Mouse (Mus musculus): Measurements from ENCODE around the gene Rnls. TPM values are rescaled to one million over a fixed set of nuclear protein-coding genes. Genes with fewer than 3 reads are reported as not detected.

Rnls gene
- polyA plus RNA-seq, 1 experiment from 2014 or later: 8.0 TPM

DNA sequence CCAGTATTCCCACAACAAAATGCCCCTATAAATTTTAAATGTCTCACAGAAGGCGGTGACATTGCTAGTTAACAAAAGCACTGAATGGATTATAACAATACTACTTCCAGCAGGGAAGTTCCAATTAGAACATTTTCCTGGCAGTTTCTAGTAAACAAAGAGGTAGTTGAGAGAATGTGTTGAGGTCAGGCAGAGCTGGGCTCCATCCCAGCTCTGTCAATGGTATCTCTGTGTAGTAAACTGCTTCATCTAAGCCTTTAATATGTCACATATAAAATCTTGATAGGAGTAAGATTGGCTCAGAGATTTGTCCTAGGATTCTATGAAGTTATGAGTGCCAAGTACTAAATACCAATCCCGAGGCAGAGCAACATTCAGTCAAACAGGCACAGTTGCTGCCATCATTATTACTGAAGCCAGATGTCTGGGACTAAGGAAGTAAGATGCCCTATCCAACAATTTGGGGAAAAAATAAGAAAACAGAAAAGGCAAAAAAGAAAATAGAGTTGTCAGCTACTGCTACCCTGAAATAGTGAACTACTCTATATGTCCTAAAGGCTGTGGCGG, 92.3 kb downstream of the Rnls start:
- Histone ChIP-seq H3K27me3 (no peaks in the 10 kb centered on the region), H3K4me2 (no peak overlapping the region), H3K4me3 (no peak overlapping the region), H3K9me3 (replicated peaks) (no peaks in the 10 kb centered on the region), H3K9ac (no peak overlapping the region), H3K4me1 (peaks cover 14% of the 10 kb centered on the region), H3K27ac (no peak overlapping the region; the same call in 1 of the 2 replicates), H3K36me3 (ENCODE audit: poor library complexity, severe bottlenecking) (no peaks in the 10 kb centered on the region)
- 39% methylated on average over 3 of the region's 3 CpGs for WGBS
- ATAC-seq: peak; percentile 70

DNA sequence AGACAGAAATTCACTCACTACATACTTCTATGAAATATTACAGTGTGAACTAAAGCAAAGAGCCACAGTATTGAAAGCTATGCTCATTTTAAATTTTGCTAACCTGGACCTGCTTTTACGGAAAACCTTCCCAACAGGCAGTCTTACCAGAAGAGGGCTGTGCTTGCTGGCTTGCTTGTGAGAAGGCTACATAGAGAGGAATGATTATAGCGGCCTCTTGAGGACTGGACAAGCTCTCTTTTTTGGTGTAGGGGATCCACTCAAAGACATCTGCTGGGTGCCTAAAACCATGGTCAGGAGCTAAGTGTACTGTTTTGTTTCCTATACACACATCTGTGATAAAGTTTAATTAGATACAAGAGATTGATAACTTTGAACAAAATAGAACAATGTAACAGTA, 95.8 kb downstream of the Rnls start:
- 40% methylated on average over 2 of the region's 2 CpGs for WGBS
- H3K4me3 ChIP-seq: no peak overlapping the region
- H3K9me3 ChIP-seq (replicated peaks): no peaks in the 10 kb centered on the region
- H3K27ac ChIP-seq: no peak overlapping the region
- no peak overlapping the region for H3K9ac ChIP-seq
- H3K36me3 ChIP-seq (ENCODE audit: poor library complexity, severe bottlenecking): no peaks in the 10 kb centered on the region
- no peaks in the 10 kb centered on the region for H3K27me3 ChIP-seq
- H3K4me2 ChIP-seq: no peak overlapping the region
- peaks cover 14% of the 10 kb centered on the region for H3K4me1 ChIP-seq
- no peak for ATAC-seq

DNA sequence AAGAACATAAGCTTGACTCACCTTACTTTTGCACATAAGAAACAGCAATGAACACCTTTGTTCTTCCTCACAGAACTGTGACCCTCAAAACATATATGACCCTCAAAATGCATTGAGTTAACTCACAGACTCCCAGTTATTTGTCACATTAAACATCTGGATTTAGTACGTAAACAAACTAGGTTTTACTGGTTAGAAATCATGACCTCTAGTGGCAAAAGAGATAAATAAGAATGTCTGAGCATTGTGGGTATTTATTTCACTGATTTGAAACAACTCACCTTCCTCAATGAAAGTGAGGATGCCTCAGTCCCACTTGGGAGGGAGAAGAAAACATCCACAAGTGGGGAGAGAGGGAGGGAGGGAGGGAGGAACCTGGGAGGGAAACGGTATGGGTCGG, 109.1 kb downstream of the Rnls start:
- ATAC-seq: no peak
- no peaks in the 10 kb centered on the region for H3K9me3 ChIP-seq (replicated peaks)
- no peaks in the 10 kb centered on the region for H3K4me1 ChIP-seq
- 55% methylated on average over 3 of the region's 3 CpGs for WGBS
- no peak overlapping the region for H3K9ac ChIP-seq
- no peak overlapping the region for H3K27ac ChIP-seq
- no peaks in the 10 kb centered on the region for H3K36me3 ChIP-seq (ENCODE audit: poor library complexity, severe bottlenecking)
- H3K27me3 ChIP-seq: no peaks in the 10 kb centered on the region
- H3K4me3 ChIP-seq: no peak overlapping the region
- no peak overlapping the region for H3K4me2 ChIP-seq

DNA sequence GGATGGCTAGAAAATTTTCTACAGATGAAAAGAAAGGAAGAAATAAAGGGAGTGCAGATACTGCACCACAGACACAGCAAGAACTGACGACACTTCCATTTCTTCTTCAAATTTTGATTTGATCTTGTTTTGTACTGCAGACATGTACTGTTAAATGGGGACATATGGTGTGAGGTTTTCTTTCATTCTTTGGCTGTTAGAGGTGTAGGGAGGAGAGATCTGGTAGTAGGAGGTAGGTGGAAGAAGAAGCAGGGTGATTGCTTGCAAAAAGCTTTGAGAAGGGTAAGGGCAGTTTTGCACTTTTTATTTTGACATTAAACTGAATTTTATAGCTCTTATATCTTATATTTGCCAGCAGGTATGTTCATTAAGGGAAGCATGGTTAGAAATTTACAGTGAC, 115.7 kb downstream of the Rnls start:
- Histone ChIP-seq H3K27me3 (no peaks in the 10 kb centered on the region), H3K9me3 (replicated peaks) (no peaks in the 10 kb centered on the region), H3K36me3 (ENCODE audit: poor library complexity, severe bottlenecking) (no peaks in the 10 kb centered on the region), H3K4me2 (no peak overlapping the region), H3K27ac (no peak overlapping the region), H3K4me1 (no peaks in the 10 kb centered on the region), H3K9ac (no peak overlapping the region), H3K4me3 (no peak overlapping the region)
- 78% methylated on average over 1 of the region's 1 CpGs for WGBS
- ATAC-seq: no peak

DNA sequence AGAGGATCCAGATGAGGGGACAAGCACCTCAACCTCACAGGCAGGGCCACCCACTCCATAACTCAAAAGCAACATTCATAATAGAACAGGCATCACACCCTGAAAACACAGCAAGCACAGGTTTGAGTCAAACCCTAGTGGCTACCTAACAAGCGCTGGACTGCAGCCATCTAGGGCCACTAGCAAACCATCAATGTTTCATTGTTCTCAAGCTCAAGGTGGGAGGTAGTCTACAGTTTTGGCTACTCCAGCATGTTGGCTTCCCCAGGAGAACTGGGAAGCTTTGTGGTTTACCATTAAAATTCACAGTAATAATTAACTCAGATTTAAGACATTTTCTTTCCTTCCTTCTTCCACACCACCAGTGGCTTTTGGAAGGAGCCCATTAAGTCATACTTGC, 118.4 kb downstream of the Rnls start:
- no peak overlapping the region for H3K27ac ChIP-seq
- H3K27me3 ChIP-seq: no peaks in the 10 kb centered on the region
- WGBS: 82% methylated on average over 1 of the region's 1 CpGs
- ATAC-seq: no peak
- no peaks in the 10 kb centered on the region for H3K9me3 ChIP-seq (replicated peaks)
- H3K9ac ChIP-seq: no peak overlapping the region
- H3K4me2 ChIP-seq: no peak overlapping the region
- H3K36me3 ChIP-seq (ENCODE audit: poor library complexity, severe bottlenecking): no peaks in the 10 kb centered on the region
- H3K4me3 ChIP-seq: no peak overlapping the region
- H3K4me1 ChIP-seq: no peaks in the 10 kb centered on the region

DNA sequence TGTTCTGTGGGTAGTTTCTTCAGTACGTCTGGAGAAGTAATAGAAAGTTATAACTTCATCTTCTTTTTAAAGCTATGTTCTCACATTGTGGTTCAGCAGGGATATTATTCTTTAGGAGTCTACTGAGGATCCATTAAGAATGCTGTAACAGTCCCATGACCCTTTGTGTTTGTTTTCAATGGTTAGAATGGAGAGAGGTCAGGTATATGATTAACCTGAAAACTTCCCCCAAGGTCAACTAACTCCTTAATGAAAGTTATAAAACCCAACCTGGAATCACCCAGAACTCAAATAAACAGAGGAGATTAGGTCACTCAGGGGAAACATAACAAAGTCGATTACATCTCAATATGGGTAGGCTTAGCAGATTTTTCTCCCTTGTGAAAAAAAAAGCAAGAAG, 120.5 kb downstream of the Rnls start:
- H3K27ac ChIP-seq: no peak overlapping the region
- no peak overlapping the region for H3K9ac ChIP-seq
- no peak overlapping the region for H3K4me2 ChIP-seq
- no peak overlapping the region for H3K4me3 ChIP-seq
- WGBS: 56% methylated on average over 2 of the region's 2 CpGs
- H3K4me1 ChIP-seq: no peaks in the 10 kb centered on the region
- no peaks in the 10 kb centered on the region for H3K9me3 ChIP-seq (replicated peaks)
- H3K36me3 ChIP-seq (ENCODE audit: poor library complexity, severe bottlenecking): no peaks in the 10 kb centered on the region
- no peaks in the 10 kb centered on the region for H3K27me3 ChIP-seq
- ATAC-seq: no peak

DNA sequence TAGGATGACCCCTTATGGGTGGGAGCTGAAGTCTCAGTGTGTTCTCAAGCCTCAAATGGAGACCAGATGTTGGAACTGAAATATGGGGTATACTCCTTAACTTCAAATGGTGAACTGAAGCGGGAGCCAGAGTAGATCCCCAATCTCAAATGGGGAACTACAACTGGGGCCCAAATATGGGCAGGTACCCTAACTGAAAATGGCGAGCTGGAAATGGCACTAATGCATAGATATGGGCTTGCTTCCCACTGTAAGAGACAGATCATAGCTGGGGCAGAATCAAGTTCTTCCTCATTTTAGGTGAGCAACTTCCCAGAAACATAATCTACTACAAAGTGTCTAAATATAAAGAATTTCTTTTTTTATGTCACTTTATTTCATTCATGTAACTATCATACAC, 121.9 kb downstream of the Rnls start:
- ATAC-seq: no peak
- 93% methylated on average over 2 of the region's 2 CpGs for WGBS
- no peaks in the 10 kb centered on the region for H3K36me3 ChIP-seq (ENCODE audit: poor library complexity, severe bottlenecking)
- no peak overlapping the region for H3K4me3 ChIP-seq
- no peaks in the 10 kb centered on the region for H3K27me3 ChIP-seq
- H3K4me1 ChIP-seq: no peaks in the 10 kb centered on the region
- H3K9me3 ChIP-seq (replicated peaks): no peaks in the 10 kb centered on the region
- no peak overlapping the region for H3K27ac ChIP-seq
- no peak overlapping the region for H3K4me2 ChIP-seq
- no peak overlapping the region for H3K9ac ChIP-seq

DNA sequence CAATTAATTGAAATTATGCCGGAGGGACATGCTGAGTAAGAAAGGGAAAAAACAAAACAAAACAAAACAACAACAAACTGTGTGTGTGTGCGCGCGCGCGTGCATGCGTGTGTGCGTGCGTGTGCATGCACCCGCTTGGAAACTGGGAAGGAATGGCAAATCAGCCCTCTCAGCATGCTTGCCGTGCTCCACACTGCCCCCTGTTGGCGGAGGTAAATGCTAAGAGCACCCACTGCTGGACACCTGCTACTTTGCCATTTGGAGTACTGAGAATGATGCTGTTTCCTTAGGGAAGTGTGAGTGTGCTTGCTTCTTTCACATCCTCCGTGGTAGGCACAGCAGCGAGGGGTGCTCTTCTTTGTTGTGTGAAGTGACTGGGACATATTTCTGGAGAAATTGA, 124.1 kb downstream of the Rnls start:
- Histone ChIP-seq H3K9me3 (replicated peaks) (no peaks in the 10 kb centered on the region), H3K9ac (no peak overlapping the region), H3K4me3 (no peak overlapping the region), H3K4me1 (no peaks in the 10 kb centered on the region), H3K27me3 (no peaks in the 10 kb centered on the region), H3K36me3 (ENCODE audit: poor library complexity, severe bottlenecking) (no peaks in the 10 kb centered on the region), H3K4me2 (no peak overlapping the region), H3K27ac (no peak overlapping the region)
- WGBS: 80% methylated on average over 14 of the region's 14 CpGs
- ATAC-seq: no peak

DNA sequence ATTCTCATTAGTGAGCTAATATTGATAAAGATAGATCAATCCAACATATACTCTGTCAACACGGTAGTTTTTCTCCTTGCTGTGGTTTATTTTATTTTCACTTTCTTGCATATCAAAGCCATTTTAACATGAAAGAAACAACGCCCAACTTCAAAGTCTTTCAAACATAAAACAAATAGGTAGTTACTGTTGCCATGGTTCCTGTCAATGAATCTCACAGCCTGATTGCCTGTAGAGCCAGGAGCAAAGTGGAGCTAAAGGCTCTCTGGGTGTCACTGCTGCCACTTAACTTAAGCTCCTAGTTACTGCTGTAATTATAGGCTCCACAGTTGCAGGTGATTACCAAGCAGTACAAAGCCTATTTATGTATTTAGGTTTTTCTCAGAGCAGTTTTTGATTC, 126.8 kb downstream of the Rnls start:
- Histone ChIP-seq H3K36me3 (ENCODE audit: poor library complexity, severe bottlenecking) (no peaks in the 10 kb centered on the region), H3K4me1 (no peaks in the 10 kb centered on the region), H3K4me2 (no peak overlapping the region), H3K4me3 (no peak overlapping the region), H3K9ac (no peak overlapping the region), H3K27ac (no peak overlapping the region), H3K9me3 (replicated peaks) (no peaks in the 10 kb centered on the region), H3K27me3 (no peaks in the 10 kb centered on the region)
- no peak for ATAC-seq
- 28% methylated on average over 2 of the region's 2 CpGs for WGBS

DNA sequence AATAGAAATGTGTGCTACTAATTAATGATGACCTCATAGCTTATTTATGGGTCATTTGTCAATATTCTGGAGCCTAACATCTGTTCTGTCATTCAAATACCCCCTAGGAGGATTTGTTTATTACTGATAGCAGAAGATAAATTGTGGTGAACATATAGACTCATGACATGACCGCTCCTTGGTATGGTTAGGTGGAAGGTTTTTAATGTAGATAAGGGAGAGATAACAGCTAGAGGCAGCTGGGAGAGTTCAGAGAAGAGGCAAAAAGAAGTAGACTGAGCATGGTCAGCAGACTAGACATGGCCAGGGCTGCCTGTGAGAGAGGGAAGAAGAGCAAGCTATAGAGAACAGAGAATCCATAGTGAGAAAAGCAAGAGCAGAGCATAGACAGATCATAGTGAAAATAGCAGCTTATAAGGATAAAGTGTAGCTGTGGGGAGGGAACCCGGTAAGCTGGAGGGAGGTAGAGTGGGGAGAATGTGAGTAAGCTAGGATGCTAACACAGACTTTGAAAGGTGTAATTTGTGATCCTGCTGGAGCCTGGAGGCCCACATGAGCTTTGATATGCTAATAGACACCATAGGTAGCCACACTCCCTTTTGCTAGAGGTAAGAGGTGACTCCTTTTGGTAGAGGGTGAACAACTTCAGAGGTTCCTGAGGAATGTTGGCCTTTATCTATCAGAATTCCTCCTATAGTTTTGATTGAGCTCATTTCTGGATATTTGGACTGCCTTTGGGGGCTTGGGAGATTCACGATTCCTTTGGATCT, 127.7 kb downstream of the Rnls start:
- H3K27ac ChIP-seq: no peak overlapping the region
- WGBS: 46% methylated on average over 3 of the region's 3 CpGs
- H3K36me3 ChIP-seq (ENCODE audit: poor library complexity, severe bottlenecking): no peaks in the 10 kb centered on the region
- ATAC-seq: no peak
- H3K27me3 ChIP-seq: no peaks in the 10 kb centered on the region
- H3K4me1 ChIP-seq: no peaks in the 10 kb centered on the region
- H3K4me3 ChIP-seq: no peak overlapping the region
- no peak overlapping the region for H3K4me2 ChIP-seq
- H3K9me3 ChIP-seq (replicated peaks): no peaks in the 10 kb centered on the region
- no peak overlapping the region for H3K9ac ChIP-seq

DNA sequence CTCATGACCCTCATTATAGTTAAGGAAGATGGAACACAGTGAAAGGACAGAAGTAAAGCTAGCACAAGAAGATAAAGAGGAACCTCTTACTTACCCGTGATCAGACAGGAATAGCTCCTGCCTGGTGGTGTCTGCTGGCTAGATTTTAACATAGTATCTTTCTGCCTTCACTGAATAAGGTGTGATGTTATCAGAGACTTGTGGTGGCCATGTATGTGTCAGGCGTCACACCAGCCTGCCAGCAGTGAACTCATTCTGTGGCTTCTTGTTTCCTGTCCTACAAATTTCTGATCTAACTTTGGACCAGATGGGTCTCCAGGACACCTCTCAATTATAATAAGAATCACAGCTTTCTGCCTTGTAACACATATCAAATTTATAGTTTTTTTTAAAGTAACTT, 129.7 kb downstream of the Rnls start:
- Histone ChIP-seq H3K4me3 (no peak overlapping the region), H3K9ac (no peak overlapping the region), H3K27me3 (no peaks in the 10 kb centered on the region), H3K36me3 (ENCODE audit: poor library complexity, severe bottlenecking) (no peaks in the 10 kb centered on the region), H3K4me1 (no peaks in the 10 kb centered on the region), H3K4me2 (no peak overlapping the region), H3K9me3 (replicated peaks) (no peaks in the 10 kb centered on the region), H3K27ac (no peak overlapping the region)
- WGBS: 79% methylated on average over 2 of the region's 2 CpGs
- no peak for ATAC-seq

DNA sequence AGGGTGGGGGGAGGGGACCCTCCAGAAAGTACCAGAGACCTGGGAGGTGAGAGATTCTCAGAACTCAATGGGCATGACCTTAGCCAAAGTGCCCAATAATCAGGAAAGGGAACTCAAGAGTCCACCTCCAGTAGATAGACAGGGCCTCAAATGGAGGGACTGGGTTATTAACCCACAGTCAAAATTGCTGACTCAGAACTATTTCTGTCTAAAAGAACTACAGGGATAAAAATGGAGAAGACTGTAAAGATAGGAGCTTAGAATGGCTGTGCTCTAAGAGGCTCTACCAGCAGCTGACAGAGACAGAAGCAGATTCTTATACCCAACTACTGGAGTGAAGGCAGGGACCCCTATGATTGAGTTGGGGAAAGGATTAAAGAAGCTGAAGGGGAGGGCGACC, 132.9 kb downstream of the Rnls start:
- Histone ChIP-seq H3K27ac (no peak overlapping the region), H3K4me2 (no peak overlapping the region), H3K4me1 (no peaks in the 10 kb centered on the region), H3K9ac (no peak overlapping the region), H3K27me3 (no peaks in the 10 kb centered on the region), H3K9me3 (replicated peaks) (no peaks in the 10 kb centered on the region), H3K36me3 (ENCODE audit: poor library complexity, severe bottlenecking) (no peaks in the 10 kb centered on the region), H3K4me3 (no peak overlapping the region)
- WGBS: 75% methylated on average over 1 of the region's 1 CpGs
- no peak for ATAC-seq

DNA sequence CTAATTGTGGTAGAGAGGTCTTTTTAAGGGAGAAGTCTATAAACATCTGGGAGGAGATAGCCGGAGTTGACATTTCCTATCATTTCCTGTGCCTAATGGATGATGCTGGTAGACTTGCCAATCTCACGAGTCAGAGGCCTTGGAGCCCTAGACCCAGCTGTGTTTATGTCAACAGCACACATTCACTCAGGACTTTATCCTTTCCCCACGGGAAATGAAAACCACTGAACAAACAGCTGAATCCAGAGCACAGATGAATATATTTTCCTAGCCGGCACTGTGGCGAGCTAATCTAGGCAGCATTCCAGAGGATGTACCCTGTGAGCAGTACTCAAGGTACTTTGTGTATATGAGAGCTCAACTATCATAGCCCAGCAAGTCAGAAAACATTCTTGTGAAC, 138.2 kb downstream of the Rnls start:
- Histone ChIP-seq H3K4me3 (no peak overlapping the region), H3K36me3 (ENCODE audit: poor library complexity, severe bottlenecking) (no peaks in the 10 kb centered on the region), H3K27ac (no peak overlapping the region), H3K9ac (no peak overlapping the region), H3K4me1 (no peaks in the 10 kb centered on the region), H3K27me3 (no peaks in the 10 kb centered on the region), H3K4me2 (no peak overlapping the region), H3K9me3 (replicated peaks) (no peaks in the 10 kb centered on the region)
- WGBS: 77% methylated on average over 5 of the region's 5 CpGs
- no peak for ATAC-seq
